Mouse (Mus musculus): ENCODE data around the gene Gemin5. TPM values are rescaled to one million over a fixed set of nuclear protein-coding genes. Genes with fewer than 3 reads are reported as not detected.

Gene Gemin5
- total RNA-seq, 1 experiment = 70.1 TPM

- TF ChIP-seq ZNF384 (IDR thresholded peaks at IDR 0.05; ENCODE audit: low read depth, low read length) = no peak
- TF ChIP-seq HCFC1 (IDR thresholded peaks at IDR 0.05; ENCODE audit: borderline replicate concordance, insufficient read depth, low read length) = no peak
- TF ChIP-seq MAFK (IDR thresholded peaks at IDR 0.05; ENCODE audit: insufficient read depth, low read depth, low read length) = no peak
- in situ Hi-C loops (cut with MboI; ENCODE audit: low sequenced_read_pairs in 2 of 2, unreplicated experiment in 2 of 2) = no loop called here
- no peak for DNase-seq (ENCODE audit: low read depth, low spot score)
Observed at GRCm38 (mm10) chr11:58135296-58135695, 33.0 kb downstream of the Gemin5 start.

GRCm38 (mm10) chr11:58134869-58135268 is 33.5 kb downstream of the Gemin5 start:
- no peak for DNase-seq (ENCODE audit: low read depth, low spot score)
- in situ Hi-C loops (cut with MboI; ENCODE audit: low sequenced_read_pairs in 2 of 2, unreplicated experiment in 2 of 2) = no loop called here
- Histone ChIP-seq H3K4me1 (ENCODE audit: control insufficient read depth in 2 of 2, insufficient read depth in 2 of 2, low read length in 2 of 2, poor library complexity in 1 of 2) (peaks cover 0 to 4% of the 10 kb centered on the region in 2 experiments; a peak in 1 of 4 replicates), H3K27ac (ENCODE audit: insufficient read depth, low read depth, low read length, poor library complexity, severe bottlenecking) (no peak overlapping the region), H3K9me3 (ENCODE audit: control insufficient read depth, insufficient read depth, low read depth, low read length) (no peaks in the 10 kb centered on the region), H3K4me3 (ENCODE audit: insufficient read depth in 1 of 2, low read depth in 1 of 2, low read length in 2 of 2, poor library complexity in 1 of 2, severe bottlenecking in 1 of 2) (no peak overlapping the region), H3K36me3 (ENCODE audit: control insufficient read depth, insufficient read depth, low read length, poor library complexity, severe bottlenecking) (peaks cover 59% of the 10 kb centered on the region), H3K9ac (ENCODE audit: insufficient read depth, low read depth, low read length, poor library complexity, severe bottlenecking) (no peak overlapping the region)
- TF ChIP-seq MAFK (IDR thresholded peaks at IDR 0.05; ENCODE audit: insufficient read depth, low read depth, low read length) = no peak

More at GRCm38 (mm10) chr11:58135296-58135695, 33.0 kb downstream of the Gemin5 start:
- Histone ChIP-seq H3K9me3 (ENCODE audit: control insufficient read depth, insufficient read depth, low read depth, low read length) (no peaks in the 10 kb centered on the region), H3K36me3 (ENCODE audit: control insufficient read depth, insufficient read depth, low read length, poor library complexity, severe bottlenecking) (peaks cover 58% of the 10 kb centered on the region), H3K4me3 (ENCODE audit: insufficient read depth in 1 of 2, low read depth in 1 of 2, low read length in 2 of 2, poor library complexity in 1 of 2, severe bottlenecking in 1 of 2) (no peak overlapping the region), H3K27ac (ENCODE audit: insufficient read depth, low read depth, low read length, poor library complexity, severe bottlenecking) (no peak overlapping the region), H3K9ac (ENCODE audit: insufficient read depth, low read depth, low read length, poor library complexity, severe bottlenecking) (no peak overlapping the region), H3K4me1 (ENCODE audit: control insufficient read depth in 2 of 2, insufficient read depth in 2 of 2, low read length in 2 of 2, poor library complexity in 1 of 2) (peaks cover 0 to 4% of the 10 kb centered on the region in 2 experiments; a peak in 1 of 4 replicates)

DNA sequence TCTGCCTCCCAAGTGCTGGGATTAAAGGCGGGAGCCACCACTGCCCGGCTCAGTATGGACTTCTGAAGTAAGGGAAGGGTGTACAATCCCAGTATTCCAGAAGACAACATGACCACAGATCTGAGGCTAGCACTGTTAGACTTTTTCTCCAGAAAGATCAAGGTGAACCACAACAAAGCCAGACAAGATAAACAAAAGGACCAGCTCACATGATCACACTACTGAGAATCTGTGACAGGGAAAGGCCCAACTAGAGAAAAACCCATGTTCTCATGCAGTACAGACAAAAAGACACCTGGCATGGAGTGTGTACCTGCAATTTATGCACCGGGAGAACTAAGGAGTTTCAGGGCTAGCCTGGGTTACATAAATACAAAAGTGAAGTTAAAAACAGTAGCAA is 36.3 kb downstream of the Gemin5 start:
- peaks cover 60% of the 10 kb centered on the region for H3K36me3 ChIP-seq (ENCODE audit: control insufficient read depth, insufficient read depth, low read length, poor library complexity, severe bottlenecking)
- H3K9ac ChIP-seq (ENCODE audit: insufficient read depth, low read depth, low read length, poor library complexity, severe bottlenecking) = no peak overlapping the region
- in situ Hi-C loops (cut with MboI; ENCODE audit: low sequenced_read_pairs in 2 of 2, unreplicated experiment in 2 of 2) = no loop called here
- TF ChIP-seq HCFC1 (IDR thresholded peaks at IDR 0.05; ENCODE audit: borderline replicate concordance, insufficient read depth, low read length) (no peak), ZNF384 (IDR thresholded peaks at IDR 0.05; ENCODE audit: low read depth, low read length) (no peak), CHD2 (IDR thresholded peaks at IDR 0.05; ENCODE audit: low read depth, low read length) (no peak), MAFK (IDR thresholded peaks at IDR 0.05; ENCODE audit: insufficient read depth, low read depth, low read length) (no peak), ZC3H11A (IDR thresholded peaks at IDR 0.05; ENCODE audit: borderline replicate concordance, low read depth, low read length) (no peak)
- no peaks in the 10 kb centered on the region for H3K4me1 ChIP-seq (ENCODE audit: control insufficient read depth in 2 of 2, insufficient read depth in 2 of 2, low read length in 2 of 2, poor library complexity in 1 of 2)
- no peak for DNase-seq (ENCODE audit: low read depth, low spot score)
- no peak overlapping the region for H3K27ac ChIP-seq (ENCODE audit: insufficient read depth, low read depth, low read length, poor library complexity, severe bottlenecking)
- no peaks in the 10 kb centered on the region for H3K9me3 ChIP-seq (ENCODE audit: control insufficient read depth, insufficient read depth, low read depth, low read length)
- no peak overlapping the region for H3K4me3 ChIP-seq (ENCODE audit: insufficient read depth in 1 of 2, low read depth in 1 of 2, low read length in 2 of 2, poor library complexity in 1 of 2, severe bottlenecking in 1 of 2)

DNA sequence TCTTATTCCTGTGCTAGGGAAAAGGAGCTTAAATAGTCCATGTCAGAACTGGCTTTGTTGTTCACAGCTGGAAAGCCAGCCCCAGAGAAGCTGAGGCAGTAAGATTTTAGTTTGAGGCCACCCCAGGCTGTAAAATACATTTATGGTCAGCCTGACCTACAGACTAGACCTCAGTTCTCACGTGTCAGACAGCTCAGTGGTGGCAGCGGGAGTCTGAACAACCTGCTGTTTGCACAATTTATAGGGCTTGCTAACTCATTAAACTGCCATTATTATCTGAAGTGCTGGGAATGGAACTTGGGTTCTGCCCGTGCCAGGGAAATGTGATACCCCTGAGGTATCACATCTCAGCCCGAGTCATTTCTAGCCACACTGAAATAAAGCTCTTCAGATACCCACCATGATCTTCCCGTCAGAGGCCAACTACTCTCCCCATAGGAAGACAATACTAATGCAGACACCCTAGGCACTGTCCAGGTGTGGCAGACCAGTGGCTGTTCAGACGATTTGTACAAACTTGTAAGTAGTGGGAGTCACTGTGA is 39.0 kb downstream of the Gemin5 start:
- Histone ChIP-seq H3K9me3 (ENCODE audit: control insufficient read depth, insufficient read depth, low read depth, low read length) (no peaks in the 10 kb centered on the region), H3K27ac (ENCODE audit: insufficient read depth, low read depth, low read length, poor library complexity, severe bottlenecking) (no peak overlapping the region), H3K9ac (ENCODE audit: insufficient read depth, low read depth, low read length, poor library complexity, severe bottlenecking) (no peak overlapping the region), H3K4me3 (ENCODE audit: insufficient read depth in 1 of 2, low read depth in 1 of 2, low read length in 2 of 2, poor library complexity in 1 of 2, severe bottlenecking in 1 of 2) (no peak overlapping the region), H3K4me1 (ENCODE audit: control insufficient read depth in 2 of 2, insufficient read depth in 2 of 2, low read length in 2 of 2, poor library complexity in 1 of 2) (no peaks in the 10 kb centered on the region), H3K36me3 (ENCODE audit: control insufficient read depth, insufficient read depth, low read length, poor library complexity, severe bottlenecking) (peaks cover 59% of the 10 kb centered on the region)
- TF ChIP-seq MAFK (IDR thresholded peaks at IDR 0.05; ENCODE audit: insufficient read depth, low read depth, low read length) (no peak), ZNF384 (IDR thresholded peaks at IDR 0.05; ENCODE audit: low read depth, low read length) (no peak), ZC3H11A (IDR thresholded peaks at IDR 0.05; ENCODE audit: borderline replicate concordance, low read depth, low read length) (no peak), HCFC1 (IDR thresholded peaks at IDR 0.05; ENCODE audit: borderline replicate concordance, insufficient read depth, low read length) (no peak), CHD2 (IDR thresholded peaks at IDR 0.05; ENCODE audit: low read depth, low read length) (no peak)
- no peak for DNase-seq (ENCODE audit: low read depth, low spot score)
- in situ Hi-C loops (cut with MboI; ENCODE audit: low sequenced_read_pairs in 2 of 2, unreplicated experiment in 2 of 2) = no loop called here

DNA sequence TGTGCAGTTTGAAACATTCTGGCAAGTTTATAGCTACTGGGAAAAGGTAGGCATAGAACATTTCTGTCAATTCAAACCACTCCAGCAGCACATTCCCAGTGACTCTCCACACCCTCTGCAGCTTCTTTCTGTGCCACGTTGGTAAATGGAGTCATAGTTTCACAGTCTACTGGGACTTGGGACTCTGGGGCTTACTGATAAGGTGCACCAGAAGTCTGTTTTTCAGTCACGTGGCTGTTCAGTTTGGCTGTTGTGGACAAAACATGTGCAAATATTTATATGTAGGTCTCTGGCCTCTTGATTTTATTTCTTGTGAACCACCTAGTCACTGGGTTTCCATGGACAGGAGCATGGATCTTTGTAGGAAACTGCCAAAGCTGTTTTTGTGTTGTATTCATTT is 40.8 kb downstream of the Gemin5 start:
- TF ChIP-seq MAFK (IDR thresholded peaks at IDR 0.05; ENCODE audit: insufficient read depth, low read depth, low read length) (no peak), ZC3H11A (IDR thresholded peaks at IDR 0.05; ENCODE audit: borderline replicate concordance, low read depth, low read length) (no peak), CHD2 (IDR thresholded peaks at IDR 0.05; ENCODE audit: low read depth, low read length) (no peak), ZNF384 (IDR thresholded peaks at IDR 0.05; ENCODE audit: low read depth, low read length) (no peak), HCFC1 (IDR thresholded peaks at IDR 0.05; ENCODE audit: borderline replicate concordance, insufficient read depth, low read length) (no peak)
- no peak overlapping the region for H3K9ac ChIP-seq (ENCODE audit: insufficient read depth, low read depth, low read length, poor library complexity, severe bottlenecking)
- H3K36me3 ChIP-seq (ENCODE audit: control insufficient read depth, insufficient read depth, low read length, poor library complexity, severe bottlenecking) = peaks cover 64% of the 10 kb centered on the region
- in situ Hi-C loops (cut with MboI; ENCODE audit: low sequenced_read_pairs in 2 of 2, unreplicated experiment in 2 of 2) = no loop called here
- H3K4me3 ChIP-seq (ENCODE audit: insufficient read depth in 1 of 2, low read depth in 1 of 2, low read length in 2 of 2, poor library complexity in 1 of 2, severe bottlenecking in 1 of 2) = no peak overlapping the region
- H3K27ac ChIP-seq (ENCODE audit: insufficient read depth, low read depth, low read length, poor library complexity, severe bottlenecking) = no peak overlapping the region
- no peaks in the 10 kb centered on the region for H3K9me3 ChIP-seq (ENCODE audit: control insufficient read depth, insufficient read depth, low read depth, low read length)
- DNase-seq (ENCODE audit: low read depth, low spot score) = no peak
- H3K4me1 ChIP-seq (ENCODE audit: control insufficient read depth in 2 of 2, insufficient read depth in 2 of 2, low read length in 2 of 2, poor library complexity in 1 of 2) = no peaks in the 10 kb centered on the region
